Mouse (Mus musculus): Measurements from ENCODE around the gene Kifc1.
"Not testable (repeated sequence)": the region's sequence is repeated elsewhere in the genome, so short reads cannot be mapped to it uniquely, and the experiment has no call there.

DNA sequence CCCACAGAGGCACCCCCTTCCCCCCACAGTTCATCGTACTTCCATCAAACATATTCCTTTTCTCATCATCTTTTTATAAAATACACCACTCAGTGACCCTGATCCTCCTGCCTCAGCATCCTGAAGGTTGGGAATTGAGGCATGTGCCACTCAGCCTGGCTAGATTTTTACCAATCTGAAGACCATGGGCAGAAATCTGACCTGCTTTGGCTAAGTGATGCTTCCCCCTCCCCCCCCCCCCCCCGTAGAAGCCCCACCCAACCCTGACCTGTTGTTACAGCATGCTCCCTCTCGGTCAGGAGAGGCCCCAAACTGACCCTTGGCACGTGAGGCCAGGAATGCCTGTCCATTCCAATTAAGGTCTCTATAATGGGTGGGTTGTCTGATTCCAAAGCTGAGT lies 14.4 kb upstream of the Kifc1 start, which contains the start of gene Platr17:
- not testable (repeated sequence) for TF ChIP-seq REST (IDR thresholded peaks at IDR 0.05; ENCODE audit: insufficient read depth, insufficient read length); POLR2A (IDR thresholded peaks at IDR 0.05; ENCODE audit: insufficient read length, low read depth); CEBPB (IDR thresholded peaks at IDR 0.05; ENCODE audit: insufficient read depth, poor library complexity, severe bottlenecking)

All from myocyte (in vitro differentiated cells).